Mouse (Mus musculus) limb, embryonic 14.5 days (tissue): ENCODE measurements around the gene Adamts6. TPM values are rescaled to one million over a fixed set of nuclear protein-coding genes. Genes with fewer than 3 reads are reported as not detected.

Experiments used
- ATAC-seq: fragments of 200-750 bp; cut with Nextera tagmentation; 2 replicates; pipeline ENCODE4 v1.8.0; 2017; ENCODE audit warnings: low read depth, moderate number of reproducible peaks, moderate TSS enrichment; ENCODE audit not compliant: low FRiP score
- DNase-seq: peaks from one replicate; pipeline ENCODE4 v3.0.0-alpha.2; 2015; ENCODE audit warnings: low spot score
- H3K27ac ChIP-seq: fragments of 300-500 bp; sonication (generic); replicated peaks from 2 replicates; pipeline ENCODE4 v1.5.1; 2014; ENCODE audit warnings: low read depth, mild to moderate bottlenecking, low read length, moderate library complexity, mixed read lengths
- H3K27me3 ChIP-seq: fragments of 300-500 bp; sonication (generic); 2 replicates; pipeline ENCODE4 v1.6.1; 2014; ENCODE audit warnings: low read length, mixed read lengths; ENCODE audit not compliant: control insufficient read depth, insufficient read depth
- H3K36me3 ChIP-seq: fragments of 300-500 bp; sonication (generic); 2 replicates; pipeline ENCODE4 v1.6.1; 2014; ENCODE audit warnings: mild to moderate bottlenecking, low read length, moderate library complexity, mixed read lengths; ENCODE audit not compliant: control insufficient read depth, insufficient read depth
- H3K4me1 ChIP-seq: fragments of 300-500 bp; sonication (generic); 2 replicates; pipeline ENCODE4 v1.6.1; 2014; ENCODE audit warnings: antibody characterized with exemption, low read length, mixed read lengths; ENCODE audit not compliant: control insufficient read depth, insufficient read depth
- H3K4me2 ChIP-seq: fragments of 300-500 bp; sonication (generic); replicated peaks from 2 replicates; pipeline ENCODE4 v1.6.1; 2014; ENCODE audit warnings: low read depth, mild to moderate bottlenecking, low read length, moderate library complexity; ENCODE audit not compliant: severe bottlenecking
- H3K4me3 ChIP-seq: fragments of 300-500 bp; sonication (generic); replicated peaks from 2 replicates; pipeline ENCODE4 v1.5.1; 2014; ENCODE audit warnings: low read length
- H3K9ac ChIP-seq: fragments of 300-500 bp; sonication (generic); 2 replicates; pipeline ENCODE4 v1.6.1; 2014; ENCODE audit warnings: mild to moderate bottlenecking, low read depth, low read length, moderate library complexity; ENCODE audit not compliant: severe bottlenecking
- H3K9me3 ChIP-seq: fragments of 300-500 bp; sonication (generic); 2 replicates; pipeline ENCODE4 v1.6.1; 2016; ENCODE audit warnings: low read length; ENCODE audit not compliant: control insufficient read depth
- POLR2A ChIP-seq: fragments of 200-500 bp; IDR thresholded peaks from 2 replicates; pipeline ENCODE4 v1.8.0; 2012; ENCODE audit warnings: inconsistent platforms, mild to moderate bottlenecking, moderate library complexity, borderline replicate concordance; ENCODE audit not compliant: insufficient read depth, insufficient read length; ENCODE audit errors: extremely low read depth
- WGBS: fragments of 180-500 bp; shearing (Covaris S2); extraction: QIAGEN DNeasy Blood & Tissue Kit; methylation state at CpG from one replicate; pipeline ENCODE4 v1.1.7; 2014; 5-methylcytosine and 5-hydroxymethylcytosine counted together
- polyA plus RNA-seq, 2 experiments: library from polyadenylated mRNA; depleted of rRNA in 1 of 2; stranded (reverse) in 1 of 2; unstranded in 1 of 2; fragments of >200 nt; fragmentation: Nextera tagmentation in 1 of 2; extraction: Ambion mirVana in 1 of 2; gene quantifications; 2 replicates each; pipeline versions ENCODE4 v1.2.1 to v1.2.3; 2012 to 2014

Adamts6 gene
- polyA plus RNA-seq, 2 experiments: 5.0 to 13.8 TPM

- WGBS: 41% methylated on average over 2 of the region's 2 CpGs
- Histone ChIP-seq H3K4me3 (no peak overlapping the region), H3K27ac (no peak overlapping the region), H3K9ac (no peak overlapping the region), H3K27me3 (no peaks in the 10 kb centered on the region), H3K4me1 (no peaks in the 10 kb centered on the region), H3K36me3 (no peaks in the 10 kb centered on the region), H3K4me2 (no peak overlapping the region), H3K9me3 (no peaks in the 10 kb centered on the region)
- no peak for ATAC-seq
- DNase-seq: peak; percentile 19
- TF ChIP-seq POLR2A: no peak
Observed at GRCm38 (mm10) chr13:104329742-104330141, 42.1 kb downstream of the Adamts6 start.

- ATAC-seq (peak; percentile 30; the same call in 1 of the 2 replicates), DNase-seq (peak; percentile 58)
- no peak overlapping the region for H3K4me3 ChIP-seq
- peaks cover 13% of the 10 kb centered on the region; the same call in 1 of the 2 replicates for H3K36me3 ChIP-seq
- TF ChIP-seq POLR2A: no peak
- H3K27me3 ChIP-seq: no peaks in the 10 kb centered on the region
- H3K27ac ChIP-seq: 0 out of 2 replicates have a peak overlapping the region, but pooled peaks have one; percentile 6
- no peaks in the 10 kb centered on the region for H3K9me3 ChIP-seq
- WGBS: 38% methylated on average over 5 of the region's 5 CpGs
- H3K4me1 ChIP-seq: peaks cover 7% of the 10 kb centered on the region; the same call in 1 of the 2 replicates
- H3K4me2 ChIP-seq: no peak overlapping the region
- no peak overlapping the region for H3K9ac ChIP-seq
Observed at GRCm38 (mm10) chr13:104352590-104352989, 65.0 kb downstream of the Adamts6 start.

DNA sequence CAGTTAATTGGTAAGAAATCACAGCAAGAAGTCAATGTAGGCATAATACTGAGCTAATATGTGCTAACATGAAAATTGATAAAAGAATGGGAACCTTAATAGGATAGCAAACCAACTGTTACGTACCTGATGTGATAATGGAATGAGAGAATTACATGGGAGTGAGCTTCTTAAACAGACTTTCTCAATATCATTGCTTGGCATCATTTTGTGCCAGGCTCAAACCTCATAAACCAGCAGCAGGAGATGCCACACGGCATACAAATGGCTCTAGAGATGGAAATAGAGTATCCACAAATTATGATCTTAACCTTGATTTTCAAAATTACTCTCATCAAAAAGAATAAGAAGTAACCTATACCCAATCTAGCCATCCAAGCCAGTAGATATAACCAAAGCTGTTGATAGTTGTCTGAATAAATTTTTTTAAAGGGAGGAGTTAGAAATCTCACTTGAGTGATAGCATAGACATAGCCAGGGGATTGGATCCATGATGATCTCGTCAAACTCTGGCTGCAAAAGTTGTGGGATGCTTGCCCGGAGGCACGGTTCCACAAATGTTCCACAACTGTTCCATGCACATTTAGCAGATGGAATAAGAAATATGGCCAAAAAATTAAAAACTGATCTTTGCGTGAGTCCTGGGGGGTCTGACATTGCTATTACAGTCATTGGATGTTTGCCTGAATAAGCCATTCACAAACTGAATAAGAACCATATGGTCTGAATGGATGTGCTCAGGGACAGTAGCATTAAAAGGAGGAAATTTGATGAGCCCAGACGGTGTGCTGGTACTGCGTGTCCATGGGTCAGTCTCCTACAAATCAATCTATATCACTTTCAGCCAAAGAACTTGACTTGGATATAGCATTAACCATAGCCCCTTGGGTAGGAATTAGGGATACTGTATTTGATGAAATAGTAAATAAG, 106.1 kb downstream of the Adamts6 start:
- DNase-seq (peak; percentile 34), ATAC-seq (no peak)
- 75% methylated on average over 8 of the region's 8 CpGs for WGBS
- Histone ChIP-seq H3K9ac (no peak overlapping the region), H3K27me3 (no peaks in the 10 kb centered on the region), H3K4me2 (no peak overlapping the region), H3K4me1 (no peaks in the 10 kb centered on the region), H3K9me3 (no peaks in the 10 kb centered on the region), H3K4me3 (no peak overlapping the region), H3K36me3 (no peaks in the 10 kb centered on the region), H3K27ac (no peak overlapping the region)
- no peak for TF ChIP-seq POLR2A

- Histone ChIP-seq H3K9me3 (no peaks in the 10 kb centered on the region), H3K4me3 (no peak overlapping the region), H3K9ac (no peak overlapping the region), H3K4me2 (no peak overlapping the region), H3K27me3 (no peaks in the 10 kb centered on the region), H3K36me3 (peaks cover 9% of the 10 kb centered on the region), H3K4me1 (no peaks in the 10 kb centered on the region), H3K27ac (no peak overlapping the region)
- DNase-seq (peak; percentile 4), ATAC-seq (no peak)
- no peak for TF ChIP-seq POLR2A
- WGBS: 75% methylated on average over 8 of the region's 8 CpGs
Observed at GRCm38 (mm10) chr13:104397814-104398213, 110.2 kb downstream of the Adamts6 start.

DNA sequence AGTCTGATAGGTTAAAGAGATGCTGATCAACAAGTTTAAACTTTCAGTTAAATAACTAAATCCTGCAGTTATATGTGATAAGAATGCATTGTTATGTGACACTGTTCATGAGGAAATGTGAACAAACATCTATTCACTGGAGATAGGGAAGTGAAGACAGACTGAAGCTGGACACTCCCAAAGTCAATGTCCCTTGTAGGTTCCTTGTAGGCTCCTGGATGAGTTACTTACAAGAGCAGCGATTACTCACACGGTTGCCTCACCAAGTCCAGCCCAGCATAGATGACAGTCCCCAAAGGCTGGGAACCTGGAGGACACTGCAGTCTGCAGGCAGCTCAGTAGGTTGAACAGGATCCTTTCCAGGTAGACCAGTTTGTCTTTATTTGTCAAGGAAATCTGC, 145.1 kb downstream of the Adamts6 start:
- Histone ChIP-seq H3K36me3 (no peaks in the 10 kb centered on the region), H3K4me3 (no peak overlapping the region), H3K27ac (no peak overlapping the region), H3K4me2 (no peak overlapping the region), H3K9ac (no peak overlapping the region), H3K9me3 (no peaks in the 10 kb centered on the region), H3K4me1 (no peaks in the 10 kb centered on the region), H3K27me3 (no peaks in the 10 kb centered on the region)
- 96% methylated on average over 2 of the region's 2 CpGs for WGBS
- no peak for DNase-seq
- TF ChIP-seq POLR2A: no peak
- ATAC-seq: no peak
